Mouse (Mus musculus): Measurements from ENCODE around the gene Nfib. TPM values are rescaled to one million over a fixed set of nuclear protein-coding genes. Genes with fewer than 3 reads are reported as not detected.

Nfib gene
- polyA plus RNA-seq, 1 experiment from 2014 or later = 60.0 TPM

GRCm38 (mm10) chr4:82349006-82349405 lies 356.5 kb downstream of the Nfib start:
- WGBS = 97% methylated on average over 1 of the region's 1 CpGs
- Histone ChIP-seq H3K9me3 (replicated peaks) (no peaks in the 10 kb centered on the region), H3K9ac (no peak overlapping the region), H3K4me3 (no peak overlapping the region), H3K27me3 (no peaks in the 10 kb centered on the region), H3K27ac (no peak overlapping the region), H3K4me2 (no peak overlapping the region), H3K36me3 (peaks cover 29% of the 10 kb centered on the region), H3K4me1 (replicated peaks) (peaks cover 16% of the 10 kb centered on the region)
- no peak for ATAC-seq (replicated peaks; ENCODE audit: insufficient number of reproducible peaks, insufficient read depth, low FRiP score, low read depth)

GRCm38 (mm10) chr4:82344787-82345186 lies 360.8 kb downstream of the Nfib start:
- Histone ChIP-seq H3K36me3 (peaks cover 19% of the 10 kb centered on the region), H3K27ac (peak overlapping the region; percentile 67), H3K9ac (no peak overlapping the region), H3K4me3 (no peak overlapping the region), H3K9me3 (replicated peaks) (no peaks in the 10 kb centered on the region), H3K4me1 (replicated peaks) (peaks cover 26% of the 10 kb centered on the region), H3K4me2 (peak overlapping the region; percentile 34; the same call in 1 of the 2 replicates), H3K27me3 (no peaks in the 10 kb centered on the region)
- peak; percentile 67; the same call in 1 of the 2 replicates for ATAC-seq (replicated peaks; ENCODE audit: insufficient number of reproducible peaks, insufficient read depth, low FRiP score, low read depth)
- 12% methylated on average over 4 of the region's 4 CpGs for WGBS

- Histone ChIP-seq H3K4me1 (replicated peaks) (peaks cover 30% of the 10 kb centered on the region), H3K36me3 (peaks cover 17% of the 10 kb centered on the region), H3K27ac (no peak overlapping the region; the same call in 1 of the 2 replicates), H3K4me3 (no peak overlapping the region), H3K27me3 (no peaks in the 10 kb centered on the region), H3K9ac (no peak overlapping the region), H3K4me2 (no peak overlapping the region), H3K9me3 (replicated peaks) (no peaks in the 10 kb centered on the region)
- ATAC-seq (replicated peaks; ENCODE audit: insufficient number of reproducible peaks, insufficient read depth, low FRiP score, low read depth) = no peak
- 75% methylated on average over 6 of the region's 6 CpGs for WGBS
Observed at GRCm38 (mm10) chr4:82344224-82344623, 361.3 kb downstream of the Nfib start.

- H3K4me3 ChIP-seq = no peak overlapping the region
- H3K27me3 ChIP-seq = no peaks in the 10 kb centered on the region
- no peak overlapping the region for H3K9ac ChIP-seq
- peaks cover 32% of the 10 kb centered on the region for H3K4me1 ChIP-seq (replicated peaks)
- no peak for ATAC-seq (replicated peaks; ENCODE audit: insufficient number of reproducible peaks, insufficient read depth, low FRiP score, low read depth)
- no peak overlapping the region for H3K4me2 ChIP-seq
- H3K9me3 ChIP-seq (replicated peaks) = no peaks in the 10 kb centered on the region
- no peaks in the 10 kb centered on the region; the same call in 1 of the 2 replicates for H3K36me3 ChIP-seq
- 79% methylated on average over 6 of the region's 6 CpGs for whole genome bisulfite sequencing
- H3K27ac ChIP-seq = peak overlapping the region; percentile 64
Observed at GRCm38 (mm10) chr4:82338930-82339329, 366.6 kb downstream of the Nfib start.

- no peaks in the 10 kb centered on the region for H3K27me3 ChIP-seq
- 13% methylated on average over 3 of the region's 3 CpGs for WGBS
Observed at GRCm38 (mm10) chr4:82338481-82338880, 367.1 kb downstream of the Nfib start.

GRCm38 (mm10) chr4:82336951-82337381 lies 368.6 kb downstream of the Nfib start:
- no peak overlapping the region for H3K4me3 ChIP-seq
- H3K27me3 ChIP-seq = no peaks in the 10 kb centered on the region
- H3K36me3 ChIP-seq = no peaks in the 10 kb centered on the region; the same call in 1 of the 2 replicates
- no peak overlapping the region for H3K4me2 ChIP-seq
- H3K9ac ChIP-seq = no peak overlapping the region
- no peak for ATAC-seq (replicated peaks; ENCODE audit: insufficient number of reproducible peaks, insufficient read depth, low FRiP score, low read depth)
- 68% methylated on average over 11 of the region's 11 CpGs for WGBS
- H3K27ac ChIP-seq = no peak overlapping the region
- no peaks in the 10 kb centered on the region for H3K9me3 ChIP-seq (replicated peaks)
- peaks cover 39% of the 10 kb centered on the region for H3K4me1 ChIP-seq (replicated peaks)

More at GRCm38 (mm10) chr4:82338481-82338880, 367.1 kb downstream of the Nfib start:
- peak overlapping the region; percentile 64 for H3K27ac ChIP-seq
- no peak overlapping the region for H3K4me2 ChIP-seq
- H3K4me3 ChIP-seq = no peak overlapping the region
- H3K4me1 ChIP-seq (replicated peaks) = peaks cover 34% of the 10 kb centered on the region
- H3K36me3 ChIP-seq = no peaks in the 10 kb centered on the region; the same call in 1 of the 2 replicates
- ATAC-seq (replicated peaks; ENCODE audit: insufficient number of reproducible peaks, insufficient read depth, low FRiP score, low read depth) = no peak
- H3K9me3 ChIP-seq (replicated peaks) = no peaks in the 10 kb centered on the region
- no peak overlapping the region for H3K9ac ChIP-seq

GRCm38 (mm10) chr4:82335266-82335865 lies 370.2 kb downstream of the Nfib start:
- Histone ChIP-seq H3K36me3 (peaks cover 7% of the 10 kb centered on the region; the same call in 1 of the 2 replicates), H3K27me3 (no peaks in the 10 kb centered on the region), H3K27ac (no peak overlapping the region), H3K4me2 (no peak overlapping the region), H3K9me3 (replicated peaks) (no peaks in the 10 kb centered on the region), H3K9ac (no peak overlapping the region), H3K4me1 (replicated peaks) (peaks cover 33% of the 10 kb centered on the region), H3K4me3 (no peak overlapping the region)
- no peak for ATAC-seq (replicated peaks; ENCODE audit: insufficient number of reproducible peaks, insufficient read depth, low FRiP score, low read depth)
- WGBS = 90% methylated on average over 4 of the region's 4 CpGs

GRCm38 (mm10) chr4:82333413-82333812 lies 372.1 kb downstream of the Nfib start:
- Histone ChIP-seq H3K4me1 (replicated peaks) (peaks cover 20% of the 10 kb centered on the region), H3K27ac (peak overlapping the region; percentile 76), H3K9ac (no peak overlapping the region), H3K4me2 (no peak overlapping the region), H3K27me3 (no peaks in the 10 kb centered on the region), H3K4me3 (no peak overlapping the region), H3K36me3 (peaks cover 22% of the 10 kb centered on the region), H3K9me3 (replicated peaks) (no peaks in the 10 kb centered on the region)
- 53% methylated on average over 3 of the region's 3 CpGs for WGBS
- 0 out of 2 replicates have a peak, but pooled peaks have one; percentile 31 for ATAC-seq (replicated peaks; ENCODE audit: insufficient number of reproducible peaks, insufficient read depth, low FRiP score, low read depth)

GRCm38 (mm10) chr4:82330095-82330494 lies 375.5 kb downstream of the Nfib start:
- ATAC-seq (replicated peaks; ENCODE audit: insufficient number of reproducible peaks, insufficient read depth, low FRiP score, low read depth) = no peak

GRCm38 (mm10) chr4:82326140-82326529 lies 379.4 kb downstream of the Nfib start:
- H3K27me3 ChIP-seq = no peaks in the 10 kb centered on the region
- H3K27ac ChIP-seq = no peak overlapping the region
- H3K4me1 ChIP-seq (replicated peaks) = no peaks in the 10 kb centered on the region
- H3K36me3 ChIP-seq = peaks cover 69% of the 10 kb centered on the region
- 79% methylated on average over 3 of the region's 3 CpGs for WGBS
- no peak overlapping the region for H3K4me3 ChIP-seq
- ATAC-seq (replicated peaks; ENCODE audit: insufficient number of reproducible peaks, insufficient read depth, low FRiP score, low read depth) = no peak
- H3K4me2 ChIP-seq = no peak overlapping the region
- H3K9ac ChIP-seq = no peak overlapping the region
- H3K9me3 ChIP-seq (replicated peaks) = no peaks in the 10 kb centered on the region

More at GRCm38 (mm10) chr4:82330095-82330494, 375.5 kb downstream of the Nfib start:
- no peaks in the 10 kb centered on the region for H3K27me3 ChIP-seq
- H3K4me1 ChIP-seq (replicated peaks) = peaks cover 12% of the 10 kb centered on the region
- 70% methylated on average over 4 of the region's 4 CpGs for WGBS
- no peak overlapping the region for H3K27ac ChIP-seq
- H3K36me3 ChIP-seq = peaks cover 42% of the 10 kb centered on the region
- no peak overlapping the region for H3K4me3 ChIP-seq
- H3K4me2 ChIP-seq = no peak overlapping the region
- no peak overlapping the region for H3K9ac ChIP-seq
- no peaks in the 10 kb centered on the region for H3K9me3 ChIP-seq (replicated peaks)

- ATAC-seq (replicated peaks; ENCODE audit: insufficient number of reproducible peaks, insufficient read depth, low FRiP score, low read depth) = no peak
- no peak overlapping the region for H3K27ac ChIP-seq
- H3K4me2 ChIP-seq = no peak overlapping the region
- H3K27me3 ChIP-seq = no peaks in the 10 kb centered on the region
- no peaks in the 10 kb centered on the region for H3K9me3 ChIP-seq (replicated peaks)
- H3K4me3 ChIP-seq = no peak overlapping the region
- 68% methylated on average over 6 of the region's 6 CpGs for WGBS
- peaks cover 67% of the 10 kb centered on the region for H3K36me3 ChIP-seq
- H3K4me1 ChIP-seq (replicated peaks) = no peaks in the 10 kb centered on the region
- H3K9ac ChIP-seq = no peak overlapping the region
Observed at GRCm38 (mm10) chr4:82325409-82326139, 380.0 kb downstream of the Nfib start.

Measured in heart, embryonic 15.5 days (tissue).